Mouse (Mus musculus) cerebellum, postnatal 10 days (tissue): ENCODE data around the gene Rfwd3.
"Not testable (repeated sequence)": the region's sequence is repeated elsewhere in the genome, so short reads cannot be mapped to it uniquely, and the experiment has no call there.

ENCODE experiments used
- DNase-seq, 2 experiments: peaks; one replicate each; pipeline ENCODE4 v3.0.0; 2021; ENCODE audit warnings: mixed read lengths in 2 of 2

The Rfwd3 gene

GRCm38 (mm10) chr8:111299821-111300568 lies at the start of gene Rfwd3:
Gene Rfwd3 (minus strand): TSS chr8:111300222.
- peak; percentile 95 to 97 for DNase-seq

GRCm38 (mm10) chr8:111343225-111343624 lies 43.2 kb upstream of the Rfwd3 start:
- DNase-seq = peak; percentile 93 to 95

DNA sequence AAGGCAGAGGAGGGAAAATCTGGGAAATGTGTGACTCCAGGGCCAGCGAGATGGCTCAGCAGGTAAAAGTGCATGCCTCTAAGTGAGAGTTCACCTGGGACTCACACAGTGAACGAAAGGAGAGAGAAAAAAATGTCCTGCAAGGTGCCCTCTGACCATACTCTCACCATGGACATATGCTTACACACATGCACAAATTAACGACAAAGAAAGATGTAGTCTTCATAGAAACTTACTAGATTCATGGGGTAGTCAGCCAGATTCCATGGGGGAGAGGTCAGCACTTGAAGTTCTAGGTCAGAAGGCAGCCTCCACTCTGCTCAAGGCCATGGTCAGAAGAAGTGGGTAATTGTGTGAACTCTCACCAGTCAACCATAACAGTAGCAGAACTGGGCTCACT lies 40.2 kb upstream of the Rfwd3 start:
- no peak for DNase-seq

DNA sequence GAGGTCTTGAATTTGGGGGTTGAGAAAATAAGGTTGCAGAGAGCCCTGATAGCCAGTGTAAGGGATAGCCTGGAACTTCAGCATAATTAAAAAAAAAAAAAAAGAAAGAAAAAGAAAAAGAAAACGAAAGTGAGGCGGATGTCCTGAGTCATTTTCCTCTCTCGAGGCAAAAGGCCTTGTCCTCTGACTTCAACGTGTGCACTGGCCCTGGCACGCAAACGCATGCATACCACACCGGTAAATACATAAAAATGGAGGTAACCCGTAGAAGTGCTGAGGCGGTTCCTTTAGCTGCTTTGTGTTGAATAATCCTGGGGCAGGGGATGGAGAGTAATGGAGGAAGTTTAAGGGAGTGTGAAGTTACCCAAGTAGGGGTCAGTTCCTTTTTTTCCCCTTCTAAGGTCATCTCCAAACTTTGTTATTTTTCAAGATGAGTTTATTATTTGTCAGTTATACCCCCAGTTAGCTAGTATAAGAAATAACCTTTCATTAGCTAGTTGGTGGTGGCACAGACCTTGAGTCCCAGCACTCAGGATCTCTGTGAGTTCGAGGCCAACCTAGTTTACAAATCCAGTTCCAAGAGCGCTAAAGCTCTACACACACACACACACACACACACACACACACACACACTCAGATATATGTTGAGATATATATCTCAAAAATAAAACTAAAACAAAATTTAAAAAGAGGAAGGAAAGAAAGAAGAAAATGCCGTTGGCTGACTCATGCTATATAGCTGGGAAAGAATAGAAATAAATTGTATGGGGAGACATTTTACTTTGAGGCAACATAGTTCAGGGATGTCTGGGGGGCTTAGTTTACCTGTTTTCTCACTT lies 38.6 kb upstream of the Rfwd3 start:
- no peak for DNase-seq

DNA sequence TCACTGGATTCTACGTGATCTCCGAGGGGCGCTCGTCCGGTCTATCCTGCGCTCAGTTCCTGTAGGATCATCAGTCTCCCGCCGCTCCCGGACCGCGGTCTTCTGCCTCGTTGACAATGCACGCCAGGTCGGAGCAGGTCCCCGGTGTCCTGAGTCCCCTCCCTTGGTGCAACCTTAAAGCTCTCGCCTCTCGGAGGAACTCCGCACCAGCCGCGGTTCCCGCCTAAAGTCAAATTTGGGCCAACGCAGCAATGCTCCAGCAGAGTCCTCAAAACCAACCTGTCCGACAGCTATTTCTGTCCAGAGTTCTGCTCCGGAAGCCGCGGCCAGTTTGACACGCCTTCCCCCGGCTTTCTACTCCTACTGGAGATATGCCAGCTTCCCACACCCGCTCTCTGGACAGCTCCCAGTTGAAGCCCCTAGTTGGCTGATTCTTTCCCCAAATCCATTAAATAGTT lies 37.9 kb upstream of the Rfwd3 start, which contains the start of gene Mlkl:
TSS of gene Mlkl (minus strand) at position 288 of the 458 bp plus-strand sequence.
- peak; percentile 65 to 69 for DNase-seq

DNA sequence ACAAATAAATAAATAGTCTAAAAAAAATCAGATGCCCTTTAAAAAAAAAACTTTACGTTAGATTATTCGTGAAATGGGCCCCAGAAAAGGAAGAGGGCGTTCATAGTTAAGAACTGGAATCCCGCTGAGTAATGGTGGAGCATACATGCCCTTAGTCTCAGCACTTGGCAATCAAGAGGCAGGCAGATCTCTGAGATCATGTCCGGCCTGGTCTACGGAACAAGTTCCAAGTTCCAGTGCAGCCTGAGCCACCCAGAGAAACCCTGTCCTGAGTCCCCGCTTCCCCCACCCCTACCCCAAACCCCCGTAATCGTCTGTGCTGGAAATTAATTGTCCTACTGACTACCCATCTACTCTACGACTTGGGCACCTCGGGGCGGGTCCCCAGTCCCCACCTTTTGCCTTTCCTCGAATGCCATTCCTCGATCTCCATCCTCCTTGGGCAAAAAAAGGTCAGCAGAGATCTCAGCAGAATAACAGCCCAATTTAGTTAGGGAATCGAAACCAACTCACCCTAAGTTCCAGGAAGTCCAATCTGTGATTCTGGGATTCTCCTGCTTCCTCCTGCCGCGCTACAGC lies 37.4 kb upstream of the Rfwd3 start:
- DNase-seq = no peak

GRCm38 (mm10) chr8:111336692-111337091 lies 36.7 kb upstream of the Rfwd3 start:
- DNase-seq = no peak

DNA sequence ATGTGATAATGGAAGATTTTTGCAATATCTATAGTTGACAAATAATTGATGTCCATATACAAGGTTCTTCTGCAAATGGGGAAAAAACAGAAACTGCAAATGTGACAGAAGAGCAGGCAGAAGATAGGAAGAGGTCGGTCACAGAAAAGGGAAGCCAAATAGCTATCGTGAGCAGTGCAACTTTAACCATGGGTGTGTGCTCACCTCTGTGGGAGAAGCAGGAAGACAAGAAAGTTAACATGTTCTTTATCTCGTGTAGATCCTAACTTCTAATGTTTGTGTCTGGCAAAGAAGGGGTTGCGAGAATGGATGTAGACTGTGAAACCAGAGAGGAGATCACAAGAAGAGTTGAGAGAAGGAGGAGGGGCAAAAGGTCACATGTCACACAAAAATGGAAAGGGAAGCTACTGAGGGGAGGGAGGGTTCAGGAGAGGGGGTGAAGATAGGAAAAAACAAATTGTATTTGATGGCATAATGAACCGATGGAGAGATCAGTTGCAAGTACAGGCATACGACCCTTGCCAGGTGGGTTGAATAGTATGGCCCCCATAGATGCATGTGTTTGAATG lies 25.3 kb upstream of the Rfwd3 start:
- no peak for DNase-seq

DNA sequence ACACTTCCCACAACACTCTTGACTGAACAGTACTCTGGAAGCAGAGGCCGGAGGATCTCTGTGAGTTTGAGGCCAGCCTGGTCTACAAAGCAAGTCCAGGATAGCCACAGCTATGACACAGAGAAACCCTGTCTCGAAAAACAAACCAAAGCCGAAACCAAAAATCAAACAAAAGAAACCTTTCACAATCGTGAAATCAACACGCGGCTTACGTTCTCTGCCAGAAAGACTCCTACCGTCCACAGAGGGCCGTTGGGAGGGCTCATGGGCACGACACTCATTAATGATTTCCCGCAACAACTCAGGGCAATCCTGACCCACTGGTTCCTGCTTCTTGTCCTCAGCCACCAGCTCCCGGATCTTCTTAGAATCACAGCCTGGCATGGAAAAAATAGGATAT lies 14.7 kb upstream of the Rfwd3 start:
- no peak for DNase-seq

DNA sequence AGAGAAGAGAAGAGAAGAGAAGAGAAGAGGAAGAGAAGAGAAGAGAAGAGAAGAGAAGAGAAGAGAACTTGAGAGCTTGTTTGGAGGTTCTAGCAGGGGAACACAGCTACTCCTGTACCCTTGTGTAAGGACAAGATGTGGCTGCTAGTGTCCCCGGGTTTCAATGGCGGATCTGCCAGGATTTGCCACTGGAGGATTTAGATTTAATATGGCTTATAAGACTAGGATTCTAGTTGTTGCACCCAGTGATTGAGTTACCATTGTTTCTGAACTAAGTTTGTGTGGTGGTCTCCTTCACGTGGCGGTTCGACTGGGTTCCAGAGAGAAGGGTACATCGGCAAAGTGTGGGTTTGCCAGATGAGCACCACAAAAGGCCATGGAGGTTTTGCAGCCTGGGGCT lies 13.9 kb upstream of the Rfwd3 start:
- DNase-seq = not testable (repeated sequence)

- DNase-seq = no peak
Measured at GRCm38 (mm10) chr8:111312758-111313162, 12.7 kb upstream of the Rfwd3 start.

DNA sequence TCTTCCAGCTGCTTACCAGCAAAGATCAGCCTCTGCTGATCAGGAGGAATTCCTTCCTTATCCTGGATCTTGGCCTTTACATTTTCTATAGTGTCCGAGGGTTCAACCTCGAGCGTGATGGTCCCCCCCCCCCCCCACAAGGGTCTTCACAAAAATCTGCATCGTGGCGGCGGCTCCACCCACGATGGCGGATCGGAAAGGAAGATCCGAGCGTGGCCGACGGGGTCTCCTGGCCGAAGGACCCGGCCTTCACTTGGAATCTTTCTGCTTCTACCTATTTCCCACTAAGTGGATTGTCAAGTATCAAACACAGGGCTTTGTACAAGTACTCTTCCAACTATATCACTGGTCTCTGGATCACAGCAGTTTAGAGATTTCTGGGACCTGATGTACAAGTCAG lies 10.0 kb upstream of the Rfwd3 start:
- not testable (repeated sequence) for DNase-seq

DNA sequence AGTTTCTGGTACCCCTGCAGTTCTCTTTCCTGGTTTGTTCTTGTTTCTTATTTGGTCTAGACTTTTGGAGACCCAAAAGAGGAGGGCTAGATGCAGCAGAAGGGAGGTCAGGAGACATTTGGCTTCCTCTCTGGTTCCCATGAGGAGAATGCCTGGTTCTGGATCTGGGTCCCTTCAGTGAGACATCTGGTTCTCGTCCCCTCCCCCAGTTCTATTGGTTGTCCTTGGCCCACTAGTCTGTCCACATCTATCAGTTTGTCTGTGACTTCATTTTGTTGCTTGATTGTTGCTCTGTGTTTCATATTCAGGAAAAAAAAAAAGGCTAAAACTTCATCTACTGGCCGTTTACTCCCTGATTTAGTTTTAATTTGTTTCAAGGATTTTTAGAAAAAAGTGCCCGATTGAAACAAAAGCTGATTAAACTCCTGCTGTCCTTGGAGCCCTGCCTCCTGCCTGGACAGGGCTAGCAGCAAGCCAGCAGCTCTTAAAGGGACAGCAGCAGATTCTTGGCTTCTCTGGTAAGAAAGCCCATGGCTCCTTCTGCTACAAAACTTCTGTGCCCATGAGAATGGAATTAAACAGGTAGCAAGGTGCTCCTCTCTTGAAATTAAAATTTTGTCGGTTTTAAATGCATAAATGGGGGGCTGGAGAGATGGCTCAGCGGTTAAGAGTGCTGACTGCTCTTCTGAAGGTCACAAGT lies 5.2 kb upstream of the Rfwd3 start:
- peak; percentile 29 to 52 for DNase-seq

DNA sequence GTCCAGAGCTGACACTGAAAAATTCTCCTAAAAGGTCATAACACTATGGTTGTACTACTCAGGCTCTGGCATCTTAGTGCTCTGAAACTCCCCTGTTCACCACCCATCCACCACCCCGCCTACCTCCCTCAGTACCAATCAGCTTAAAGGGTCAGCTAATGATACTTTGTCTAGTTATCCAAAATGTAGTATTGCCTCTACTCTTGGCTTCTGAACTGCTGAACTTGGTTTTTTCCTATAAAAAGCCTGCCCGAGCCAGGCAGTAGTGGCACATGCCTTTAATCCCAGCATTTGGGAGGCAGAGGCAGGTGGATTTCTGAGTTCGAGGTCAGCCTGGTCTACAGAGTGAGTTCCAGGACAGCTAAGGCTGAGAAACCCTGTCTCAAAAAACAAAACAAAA lies 4.3 kb upstream of the Rfwd3 start:
- no peak for DNase-seq

DNA sequence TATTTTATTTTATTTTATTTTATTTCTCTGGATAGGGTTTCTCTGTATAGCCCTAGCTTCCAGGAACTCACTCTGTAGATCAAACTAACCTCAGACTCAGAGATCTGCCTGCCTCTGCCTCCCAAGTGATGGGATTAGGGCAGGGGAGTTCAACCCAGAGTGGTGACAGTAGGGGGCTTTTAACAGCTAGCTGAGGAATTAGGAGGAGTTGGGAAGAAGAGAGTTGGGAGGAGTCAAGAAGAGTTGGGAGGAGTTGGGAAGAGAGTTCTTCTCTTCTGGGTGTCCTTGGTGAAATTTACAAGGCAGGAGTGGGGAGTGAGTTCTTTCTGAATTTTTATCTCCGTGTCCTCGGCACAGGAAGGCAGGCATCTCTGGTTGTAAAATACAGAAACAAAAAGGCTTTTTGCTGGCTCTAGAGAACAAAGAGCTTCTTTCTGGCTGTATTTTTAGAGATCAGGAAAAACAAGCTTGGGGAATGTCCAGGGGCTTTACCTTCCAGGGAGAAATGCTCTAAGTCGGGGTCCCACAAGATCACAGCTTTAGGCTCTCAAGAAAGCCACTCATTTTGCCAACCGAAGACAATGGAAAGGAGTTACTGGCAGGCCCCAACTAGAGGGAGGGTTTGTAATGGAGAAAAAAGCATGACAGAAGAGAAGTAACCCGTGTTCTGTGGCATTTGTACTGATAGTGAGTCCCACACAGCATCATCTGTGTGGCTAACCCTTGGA lies 3.2 kb upstream of the Rfwd3 start:
- DNase-seq = not testable (repeated sequence)

DNA sequence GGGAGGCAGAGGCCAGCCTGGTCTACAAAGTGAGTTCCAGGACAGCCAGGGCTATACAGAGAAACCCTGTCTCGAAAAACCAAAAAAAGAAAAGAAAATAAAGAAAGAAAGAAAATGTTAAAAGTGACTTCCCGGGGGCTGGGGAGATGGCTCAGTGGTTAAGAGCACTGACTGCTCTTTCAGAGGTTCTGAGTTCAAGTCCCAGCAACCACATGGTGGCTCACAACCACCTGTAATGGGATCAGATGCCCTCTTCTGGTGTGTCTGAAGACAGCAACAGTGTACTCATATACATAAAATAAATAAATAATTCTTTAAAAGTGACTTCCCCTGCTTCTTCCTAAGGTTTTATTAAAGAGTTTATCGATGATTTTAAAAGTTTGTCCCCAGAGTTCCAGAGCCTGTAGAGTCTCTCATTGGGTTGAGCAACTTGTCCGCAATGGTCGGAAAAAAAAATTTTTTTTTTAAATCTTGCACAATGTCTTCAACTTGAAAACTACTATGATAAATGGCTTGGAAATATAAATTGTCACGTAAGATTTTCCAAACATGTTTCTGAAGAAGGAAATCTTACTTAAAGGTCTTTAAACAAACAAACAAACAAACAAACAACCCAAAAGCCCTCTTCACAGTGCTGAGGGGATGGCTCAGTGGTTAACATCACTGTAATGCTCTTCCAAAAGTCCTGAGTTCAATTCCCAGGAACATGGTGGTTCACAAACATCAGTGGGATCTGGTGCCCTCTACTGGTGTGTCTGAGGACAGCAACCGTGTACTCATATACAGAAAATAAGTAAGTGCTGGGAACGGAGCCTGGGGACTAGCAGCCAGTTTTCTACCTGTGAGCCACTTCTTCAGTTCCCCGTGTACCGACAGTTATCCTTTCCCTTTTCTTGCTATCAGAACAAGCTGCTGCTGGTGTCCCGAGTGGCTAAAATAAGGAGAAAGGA lies 850 bp upstream of the Rfwd3 start:
- DNase-seq = peak; percentile 21 to 25

- peak; percentile 67 for DNase-seq
Measured at GRCm38 (mm10) chr8:111299363-111299820, 630 bp downstream of the Rfwd3 start.

GRCm38 (mm10) chr8:111298011-111298410 lies 2.0 kb downstream of the Rfwd3 start:
- peak; percentile 64 to 69 for DNase-seq

DNA sequence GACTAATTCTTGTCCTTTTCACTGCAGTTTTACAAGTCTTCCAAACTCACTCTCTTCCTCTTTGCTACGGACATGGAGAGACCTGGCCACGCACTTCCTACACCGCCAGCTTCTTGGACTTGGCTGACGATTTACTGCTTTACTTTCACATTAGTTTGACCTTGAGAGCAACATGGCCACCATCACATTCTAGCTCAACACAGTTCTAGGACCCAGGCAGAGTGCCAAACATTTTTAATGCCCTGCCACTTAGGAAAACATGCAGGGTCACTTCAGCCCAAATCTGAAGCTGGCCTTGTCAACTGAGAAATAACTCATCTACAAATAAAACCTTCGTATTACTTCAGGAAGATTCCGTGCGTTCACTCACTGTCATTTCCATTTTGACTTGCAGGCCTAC lies 8.3 kb downstream of the Rfwd3 start:
- DNase-seq = no peak

- no peak for DNase-seq
Measured at GRCm38 (mm10) chr8:111290586-111290985, 9.4 kb downstream of the Rfwd3 start.
